Comparison of ENCODE assay signal across 9 mouse cellular contexts in genomic region chrX:37191744-37192379, GRCm38 (mm10). TPM values are rescaled to one million over a fixed set of nuclear protein-coding genes. Genes with fewer than 3 reads are reported as not detected.
DNase-seq lines count a peak whose midpoint lies in the region; ATAC-seq and TF ChIP-seq lines count a peak whose summit lies in the region.
"Had no signal": no experiment of that assay in that cellular context is flagged by ENCODE, and none has a peak within 500 bp of the region (broad histone marks: within the 10 kb centered on the region; RNA-seq: fewer than 3 reads in every experiment).

No protein-coding gene starts in this region.

- intact Hi-C loops in left cerebral cortex, adult 2 months (cut with DNase I): no loop called here
- intact Hi-C loops in left cerebral cortex, postnatal 10 days (cut with DNase I): no loop called here

- TF ChIP-seq EP300 in liver, postnatal 0 days (IDR thresholded peaks at IDR 0.05; ENCODE audit: low read depth): no peak

- ATAC-seq in hindbrain, embryonic 15.5 days (ENCODE audit: low FRiP score, low read depth): peak; percentile 43; the same call in 1 of the 2 replicates
- no peak for ATAC-seq in liver, postnatal 0 days
- no peak; the same call in 1 of the 2 replicates for ATAC-seq in megakaryocyte-erythroid progenitor cell, adult 5-6 weeks (replicated peaks; ENCODE audit: low FRiP score, low TSS enrichment, poor library complexity, severe bottlenecking)

- H3K4me2 ChIP-seq in hindbrain, embryonic 15.5 days: peak overlapping the region; percentile 56
- peak overlapping the region; percentile 76 for H3K4me2 ChIP-seq in liver, postnatal 0 days (ENCODE audit: low read depth, low read length)

- DNase-seq in left cerebral cortex, adult 2 months (ENCODE audit: extremely low spot score in 1 of 2, low spot score in 2 of 2): peak; percentile 10 to 16
- no peak for DNase-seq in left cerebral cortex, postnatal 10 days (ENCODE audit: extremely low spot score in 1 of 2, low spot score in 2 of 2)
- peak; percentile 5 for DNase-seq in NIH3T3 (ENCODE audit: low read depth)
- DNase-seq in embryo, embryonic 11 days: peak; percentile 19
- DNase-seq in liver, postnatal 0 days: peak; percentile 15
- peak; percentile 16 for DNase-seq in right cerebral cortex, postnatal 25 days

- no peaks in the 10 kb centered on the region for H3K27me3 ChIP-seq in hindbrain, embryonic 15.5 days
- H3K27me3 ChIP-seq in liver, postnatal 0 days (ENCODE audit: insufficient read depth, low read length): no peaks in the 10 kb centered on the region

- 28% methylated on average over 28 of the region's 28 CpGs for WGBS in hindbrain, embryonic 15.5 days
- WGBS in liver, postnatal 0 days (ENCODE audit: insufficient replicate concordance): 25% methylated on average over 28 of the region's 28 CpGs

- peak overlapping the region; percentile 71 for H3K27ac ChIP-seq in left cerebral cortex, adult 2 months
- peak overlapping the region; percentile 86 for H3K27ac ChIP-seq in hindbrain, embryonic 15.5 days (replicated peaks)
- H3K27ac ChIP-seq in liver, postnatal 0 days (ENCODE audit: low read depth): no peak overlapping the region

- peak overlapping the region; percentile 50 for H3K9ac ChIP-seq in hindbrain, embryonic 15.5 days
- peak overlapping the region; percentile 57 for H3K9ac ChIP-seq in liver, postnatal 0 days (replicated peaks)

- no peaks in the 10 kb centered on the region for H3K9me3 ChIP-seq in hindbrain, embryonic 15.5 days
- H3K9me3 ChIP-seq in liver, postnatal 0 days (ENCODE audit: low read length): no peaks in the 10 kb centered on the region

- TF ChIP-seq CTCF in left cerebral cortex, adult 2 months (IDR thresholded peaks at IDR 0.05): no peak
- no peak for TF ChIP-seq CTCF in liver, postnatal 0 days (IDR thresholded peaks at IDR 0.05; ENCODE audit: low read depth)

- H3K36me3 ChIP-seq in hindbrain, embryonic 15.5 days: no peaks in the 10 kb centered on the region
- H3K36me3 ChIP-seq in liver, postnatal 0 days (replicated peaks; ENCODE audit: insufficient read depth, low read length): no peaks in the 10 kb centered on the region

- H3K4me3 ChIP-seq in left cerebral cortex, adult 2 months: peak overlapping the region; percentile 58
- H3K4me3 ChIP-seq in hindbrain, embryonic 15.5 days: peak overlapping the region; percentile 62
- H3K4me3 ChIP-seq in liver, postnatal 0 days (ENCODE audit: low read depth, low read length): peak overlapping the region; percentile 68

- peaks cover 9% of the 10 kb centered on the region for H3K4me1 ChIP-seq in hindbrain, embryonic 15.5 days (replicated peaks)
- no peaks in the 10 kb centered on the region for H3K4me1 ChIP-seq in liver, postnatal 0 days (ENCODE audit: insufficient read depth)

RNA-seq across cellular contexts. Expression of gene Rnf113a1, which starts 0.8 kb away (rescaled TPM):
- total RNA-seq in left cerebral cortex, adult 2 months (2021): 1 to 10 TPM; 7.3 to 7.6 TPM
- 1 to 10 TPM; 8.2 to 8.4 TPM for total RNA-seq in left cerebral cortex, postnatal 10 days (2021)
- 22.8 and 23.3 TPM in 2 replicates for polyA plus RNA-seq in hindbrain, embryonic 15.5 days (2015; fragmentation: Nextera tagmentation; extraction: Ambion mirVana)
- 2.8 and 2.9 TPM in 2 replicates for polyA plus RNA-seq in liver, postnatal 0 days (2015; fragmentation: Nextera tagmentation; extraction: Ambion mirVana)
- 5.7 and 7.4 TPM in 2 replicates for total RNA-seq in megakaryocyte-erythroid progenitor cell, adult 5-6 weeks (2014; fragmentation: Nextera tagmentation)
- total RNA-seq in megakaryocyte-erythroid progenitor cell, adult 5-6 weeks (2017): 0.80 and 4.4 TPM in 2 replicates

RNA-seq across cellular contexts. Expression of gene Ndufa1, which starts 0.9 kb away (rescaled TPM):
- total RNA-seq in left cerebral cortex, adult 2 months (2021): 100 to 1,000 TPM; 177 to 201 TPM
- total RNA-seq in left cerebral cortex, postnatal 10 days (2021): 100 to 1,000 TPM; 225 to 235 TPM
- polyA plus RNA-seq in hindbrain, embryonic 15.5 days (2015; fragmentation: Nextera tagmentation; extraction: Ambion mirVana): 730 and 823 TPM in 2 replicates
- 473 and 484 TPM in 2 replicates for polyA plus RNA-seq in liver, postnatal 0 days (2015; fragmentation: Nextera tagmentation; extraction: Ambion mirVana)
- total RNA-seq in megakaryocyte-erythroid progenitor cell, adult 5-6 weeks (2014; fragmentation: Nextera tagmentation): 231 and 296 TPM in 2 replicates
- 114 and 134 TPM in 2 replicates for total RNA-seq in megakaryocyte-erythroid progenitor cell, adult 5-6 weeks (2017)

RNA-seq across cellular contexts. Expression of gene Gm9, which starts 19.0 kb away (rescaled TPM):
- not detected for total RNA-seq in left cerebral cortex, adult 2 months (2021)
- not detected for total RNA-seq in left cerebral cortex, postnatal 10 days (2021)
- not detected in 2 replicates for polyA plus RNA-seq in hindbrain, embryonic 15.5 days (2015; fragmentation: Nextera tagmentation; extraction: Ambion mirVana)
- polyA plus RNA-seq in liver, postnatal 0 days (2015; fragmentation: Nextera tagmentation; extraction: Ambion mirVana): not detected in 2 replicates
- not detected in 2 replicates for total RNA-seq in megakaryocyte-erythroid progenitor cell, adult 5-6 weeks (2014; fragmentation: Nextera tagmentation)
- total RNA-seq in megakaryocyte-erythroid progenitor cell, adult 5-6 weeks (2017): not detected in 2 replicates
- polyA plus RNA-seq: frontal cortex, adult 2 months had no signal

RNA-seq across cellular contexts. Expression of gene Akap14, which starts 23.2 kb away (rescaled TPM):
- total RNA-seq in left cerebral cortex, adult 2 months (2021): not detected
- total RNA-seq in left cerebral cortex, postnatal 10 days (2021): not detected
- 0.14 and 0.22 TPM in 2 replicates for polyA plus RNA-seq in hindbrain, embryonic 15.5 days (2015; fragmentation: Nextera tagmentation; extraction: Ambion mirVana)
- polyA plus RNA-seq in liver, postnatal 0 days (2015; fragmentation: Nextera tagmentation; extraction: Ambion mirVana): not detected in 2 replicates
- not detected in 2 replicates for total RNA-seq in megakaryocyte-erythroid progenitor cell, adult 5-6 weeks (2014; fragmentation: Nextera tagmentation)
- not detected in 2 replicates for total RNA-seq in megakaryocyte-erythroid progenitor cell, adult 5-6 weeks (2017)
- polyA plus RNA-seq: frontal cortex, adult 2 months had no signal

RNA-seq across cellular contexts. Expression of gene Rhox1, which starts 30.2 kb away (rescaled TPM):
- total RNA-seq in left cerebral cortex, adult 2 months (2021): not detected
- total RNA-seq in left cerebral cortex, postnatal 10 days (2021): not detected
- polyA plus RNA-seq in hindbrain, embryonic 15.5 days (2015; fragmentation: Nextera tagmentation; extraction: Ambion mirVana): not detected in 2 replicates
- not detected in 2 replicates for polyA plus RNA-seq in liver, postnatal 0 days (2015; fragmentation: Nextera tagmentation; extraction: Ambion mirVana)
- total RNA-seq in megakaryocyte-erythroid progenitor cell, adult 5-6 weeks (2014; fragmentation: Nextera tagmentation): not detected in 2 replicates
- not detected in 2 replicates for total RNA-seq in megakaryocyte-erythroid progenitor cell, adult 5-6 weeks (2017)
- polyA plus RNA-seq: frontal cortex, adult 2 months had no signal

Comparison
In these comparisons a context has a peak if more than half of its experiments do, and no peak if none do; other contexts are left out.
1. DNase-seq: peak in left cerebral cortex, adult 2 months (2 of 2), NIH3T3 (single experiment), embryo, embryonic 11 days (single experiment), liver, postnatal 0 days (single experiment) and right cerebral cortex, postnatal 25 days (single experiment); none in left cerebral cortex, postnatal 10 days (0 of 2).
2. Peak in every context shown above with its lines, with median percentiles within 50 percentile points of each other: H3K4me3 ChIP-seq.